Mouse (Mus musculus): ENCODE results near the gene Ufc1.

Gene Ufc1

GRCm38 (mm10) chr1:171271196-171271595 is 23.6 kb downstream of the Ufc1 start:
- no peak for DNase-seq (ENCODE audit: low read depth, low spot score)

GRCm38 (mm10) chr1:171270573-171270900 is 24.3 kb downstream of the Ufc1 start:
- DNase-seq (ENCODE audit: low read depth, low spot score) = no peak

GRCm38 (mm10) chr1:171269848-171270572 is 24.8 kb downstream of the Ufc1 start, which contains the start of gene B4galt3:
B4galt3 (plus strand) TSS chr1:171270328.
- peak; percentile 83 for DNase-seq (ENCODE audit: low read depth, low spot score)

DNA sequence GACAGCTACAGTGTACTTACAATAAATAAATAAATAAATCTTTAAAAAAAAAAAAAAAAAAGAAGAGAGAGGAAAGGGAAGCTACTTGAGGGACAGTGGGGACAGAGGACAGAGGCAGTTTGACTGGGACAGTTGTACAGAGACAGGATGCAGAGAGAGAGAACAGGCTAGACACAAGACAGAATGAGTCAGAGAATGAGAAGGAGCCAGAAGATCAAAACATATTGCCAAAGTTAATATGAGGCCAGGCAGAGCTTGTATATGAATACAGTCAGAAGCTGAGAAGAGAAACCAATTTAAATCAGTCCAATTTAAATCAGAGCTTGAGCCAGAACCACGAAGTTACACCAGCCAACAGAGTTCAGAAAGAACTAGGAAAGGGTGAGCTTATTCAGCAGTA is 26.5 kb downstream of the Ufc1 start:
- no peak for DNase-seq (ENCODE audit: low read depth, low spot score)

GRCm38 (mm10) chr1:171265971-171266744 is 28.7 kb downstream of the Ufc1 start:
- no peak for DNase-seq (ENCODE audit: low read depth, low spot score)

GRCm38 (mm10) chr1:171263666-171264461 is 31.0 kb downstream of the Ufc1 start:
- no peak for DNase-seq (ENCODE audit: low read depth, low spot score)

GRCm38 (mm10) chr1:171263185-171263611 is 31.6 kb downstream of the Ufc1 start:
- no peak for DNase-seq (ENCODE audit: low read depth, low spot score)

GRCm38 (mm10) chr1:171262594-171263130 is 32.2 kb downstream of the Ufc1 start:
- DNase-seq (ENCODE audit: low read depth, low spot score) = no peak

DNA sequence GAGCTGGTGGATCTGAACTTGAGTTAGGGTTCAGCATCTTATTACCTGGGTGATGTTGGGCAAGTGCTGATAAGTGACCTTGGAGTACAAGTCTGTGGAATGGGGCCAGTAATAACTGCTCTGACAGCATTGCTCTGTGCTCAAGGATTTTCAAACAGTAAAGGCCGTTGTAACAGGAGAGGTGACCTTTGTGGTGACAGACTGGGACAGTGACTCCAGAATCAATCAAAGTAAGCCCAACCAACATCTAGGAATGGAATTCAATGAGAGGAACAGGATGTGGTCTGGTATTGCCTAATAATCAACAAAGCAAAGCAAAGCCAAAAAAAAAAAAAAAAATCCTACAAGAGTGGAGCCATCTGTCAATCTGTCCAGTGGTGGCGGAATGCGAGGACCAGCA is 34.5 kb downstream of the Ufc1 start:
- no peak for DNase-seq (ENCODE audit: low read depth, low spot score)

- no peak for DNase-seq (ENCODE audit: low read depth, low spot score)
These were observed 35.9 kb downstream of the Ufc1 start for GRCm38 (mm10) chr1:171258921-171259320.

GRCm38 (mm10) chr1:171257781-171258180 is 37.0 kb downstream of the Ufc1 start:
- DNase-seq (ENCODE audit: low read depth, low spot score) = no peak

- DNase-seq (ENCODE audit: low read depth, low spot score) = no peak
These were observed 37.8 kb downstream of the Ufc1 start for GRCm38 (mm10) chr1:171256937-171257548.

- DNase-seq (ENCODE audit: low read depth, low spot score) = no peak
These were observed 38.6 kb downstream of the Ufc1 start for GRCm38 (mm10) chr1:171256095-171256818.

DNA sequence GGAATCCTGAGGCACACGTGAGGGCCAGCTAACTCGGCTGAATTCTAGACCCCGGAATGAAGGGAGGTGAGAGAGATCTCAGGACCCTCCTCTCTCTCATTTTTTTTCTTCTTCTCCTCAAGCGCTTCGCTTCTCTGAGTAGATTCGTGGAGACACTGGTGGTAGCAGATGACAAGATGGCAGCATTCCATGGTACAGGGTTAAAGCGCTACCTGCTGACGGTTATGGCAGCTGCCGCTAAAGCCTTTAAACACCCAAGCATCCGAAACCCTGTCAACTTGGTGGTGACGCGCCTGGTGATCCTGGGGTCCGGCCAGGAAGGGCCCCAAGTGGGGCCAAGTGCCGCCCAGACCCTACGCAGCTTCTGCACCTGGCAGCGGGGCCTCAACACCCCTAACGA is 42.4 kb downstream of the Ufc1 start:
- DNase-seq (ENCODE audit: low read depth, low spot score) = no peak

GRCm38 (mm10) chr1:171251594-171252324 is 43.1 kb downstream of the Ufc1 start:
- no peak for DNase-seq (ENCODE audit: low read depth, low spot score)

GRCm38 (mm10) chr1:171250680-171251593 is 43.9 kb downstream of the Ufc1 start, which contains the start of gene Ndufs2:
Ndufs2 (minus strand) TSS chr1:171251388.
- DNase-seq (ENCODE audit: low read depth, low spot score) = no peak

GRCm38 (mm10) chr1:171249913-171250600 is 44.8 kb downstream of the Ufc1 start, which contains the start of gene Adamts4:
Adamts4 (plus strand) TSS chr1:171250421.
- no peak for DNase-seq (ENCODE audit: low read depth, low spot score)
